Mouse (Mus musculus) hindbrain, postnatal 0 days (tissue): ENCODE results near the gene Hist1h2ad. TPM values are rescaled to one million over a fixed set of nuclear protein-coding genes. Genes with fewer than 3 reads are reported as not detected.
"Not testable (repeated sequence)": the region's sequence is repeated elsewhere in the genome, so short reads cannot be mapped to it uniquely, and the experiment has no call there.

Experiments
- ATAC-seq: fragments of 200-750 bp; cut with Nextera tagmentation; 2 replicates; pipeline ENCODE4 v1.8.0; 2017; ENCODE audit warnings: mild to moderate bottlenecking, moderate TSS enrichment, moderate library complexity
- DNase-seq: peaks from one replicate; pipeline ENCODE4 v3.0.0-alpha.2; 2015; ENCODE audit warnings: low spot score
- H3K27ac ChIP-seq: fragments of 300-500 bp; sonication (generic); 2 replicates; pipeline ENCODE4 v1.5.1; 2014; ENCODE audit warnings: mild to moderate bottlenecking
- H3K27me3 ChIP-seq: fragments of 300-500 bp; sonication (generic); 2 replicates; pipeline ENCODE4 v1.6.1; 2014; ENCODE audit warnings: low read length, mixed read lengths; ENCODE audit not compliant: insufficient read depth
- H3K36me3 ChIP-seq: fragments of 300-500 bp; sonication (generic); 2 replicates; pipeline ENCODE4 v1.6.1; 2014; ENCODE audit warnings: low read length, mixed read lengths; ENCODE audit not compliant: insufficient read depth
- H3K4me1 ChIP-seq: fragments of 300-500 bp; sonication (generic); 2 replicates; pipeline ENCODE4 v1.6.1; 2014; ENCODE audit warnings: antibody characterized with exemption, low read length, mixed read lengths; ENCODE audit not compliant: insufficient read depth
- H3K4me2 ChIP-seq: fragments of 300-500 bp; sonication (generic); 2 replicates; pipeline ENCODE4 v1.6.1; 2014; ENCODE audit warnings: low read depth, mild to moderate bottlenecking, low read length, moderate library complexity, mixed read lengths
- H3K4me3 ChIP-seq: fragments of 300-500 bp; sonication (generic); 2 replicates; pipeline ENCODE4 v1.5.1; 2014; ENCODE audit warnings: low read length
- H3K9ac ChIP-seq: fragments of 300-500 bp; sonication (generic); replicated peaks from 2 replicates; pipeline ENCODE4 v1.6.1; 2014; ENCODE audit warnings: mild to moderate bottlenecking, low read length, moderate library complexity, mixed read lengths
- H3K9me3 ChIP-seq: fragments of 300-500 bp; sonication (generic); 2 replicates; pipeline ENCODE4 v1.6.1; 2016; ENCODE audit warnings: low read length, mixed read lengths
- CTCF ChIP-seq: IDR thresholded peaks from 2 replicates; pipeline ENCODE4 v1.5.1; 2016; ENCODE audit warnings: antibody characterized with exemption, control low read depth, low read depth
- WGBS: fragments of 180-500 bp; shearing (Covaris S2); extraction: QIAGEN DNeasy Blood & Tissue Kit; methylation state at CpG from one replicate; pipeline ENCODE4 v1.1.7; 2014; 5-methylcytosine and 5-hydroxymethylcytosine counted together
- polyA plus RNA-seq: library from polyadenylated mRNA; unstranded; fragments of >200 nt; fragmentation: Nextera tagmentation; extraction: Ambion mirVana; gene quantifications from 2 replicates; pipeline ENCODE4 v1.2.1, GENCODE M21; 2015
- total RNA-seq: library from RNA; depleted of rRNA; stranded (reverse); fragments of >200 nt; gene quantifications from 2 replicates; pipeline ENCODE4 v1.2.3, GENCODE M21; 2014

Hist1h2ad gene
- total and polyA plus RNA-seq, 2 experiments from 2014 or later = 636 TPM; not detected in 1

GRCm38 (mm10) chr13:23543965-23544786 is 30.0 kb upstream of the Hist1h2ad start, which contains the start of gene Hist1h3f:
Hist1h3f (plus strand) TSS chr13:23544052.
- no peak for TF ChIP-seq CTCF
- Histone ChIP-seq H3K36me3 (no peaks in the 10 kb centered on the region), H3K27me3 (no peaks in the 10 kb centered on the region), H3K9me3 (no peaks in the 10 kb centered on the region), H3K4me3 (peak within 1 kb of the TSS; percentile 47), H3K9ac (no peak within 1 kb of the TSS; the same call in 1 of the 2 replicates), H3K4me2 (peak within 1 kb of the TSS; percentile 79), H3K4me1 (no peaks in the 10 kb centered on the region), H3K27ac (peak within 1 kb of the TSS; percentile 88)
- peak; percentile 96 for DNase-seq
- WGBS = 1% methylated on average over 22 of the region's 45 CpGs
- ATAC-seq = peak; percentile 97

- WGBS = 0% methylated on average over 12 of the region's 14 CpGs
- H3K27ac ChIP-seq, H3K27me3 ChIP-seq, H3K36me3 ChIP-seq, H3K9ac ChIP-seq, ATAC-seq, H3K4me1 ChIP-seq, H3K9me3 ChIP-seq, DNase-seq: not testable (repeated sequence)
- peak overlapping the region; percentile 47 for H3K4me3 ChIP-seq
- H3K4me2 ChIP-seq = peak overlapping the region; percentile 79; the same call in 1 of the 2 replicates
Observed at GRCm38 (mm10) chr13:23544787-23545120, 29.4 kb upstream of the Hist1h2ad start.

DNA sequence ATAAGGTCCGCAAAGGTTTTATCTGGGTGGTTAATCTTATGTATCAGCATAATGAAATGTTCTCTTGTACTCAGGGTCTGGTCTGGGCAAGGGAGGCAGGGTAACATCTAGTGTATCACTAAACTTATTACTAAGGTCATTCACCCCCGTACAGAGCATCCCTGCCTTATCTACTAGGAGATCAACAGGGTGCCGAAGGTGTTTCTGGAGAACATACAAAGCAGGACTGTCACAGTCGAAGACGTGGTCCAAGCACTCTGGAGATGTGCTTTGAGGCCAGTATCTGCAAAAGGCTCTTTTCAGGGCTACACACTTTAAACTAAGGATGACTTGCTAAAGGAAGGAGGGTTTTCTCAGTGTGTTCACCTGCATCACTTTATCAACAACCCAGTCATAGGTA is 27.5 kb upstream of the Hist1h2ad start:
- Histone ChIP-seq H3K4me1 (no peaks in the 10 kb centered on the region), H3K9me3 (no peaks in the 10 kb centered on the region), H3K36me3 (no peaks in the 10 kb centered on the region), H3K4me3 (no peak overlapping the region), H3K27me3 (no peaks in the 10 kb centered on the region), H3K27ac (no peak overlapping the region), H3K9ac (no peak overlapping the region), H3K4me2 (no peak overlapping the region)
- WGBS = 81% methylated on average over 5 of the region's 5 CpGs
- no peak for TF ChIP-seq CTCF
- ATAC-seq (no peak), DNase-seq (no peak)

DNA sequence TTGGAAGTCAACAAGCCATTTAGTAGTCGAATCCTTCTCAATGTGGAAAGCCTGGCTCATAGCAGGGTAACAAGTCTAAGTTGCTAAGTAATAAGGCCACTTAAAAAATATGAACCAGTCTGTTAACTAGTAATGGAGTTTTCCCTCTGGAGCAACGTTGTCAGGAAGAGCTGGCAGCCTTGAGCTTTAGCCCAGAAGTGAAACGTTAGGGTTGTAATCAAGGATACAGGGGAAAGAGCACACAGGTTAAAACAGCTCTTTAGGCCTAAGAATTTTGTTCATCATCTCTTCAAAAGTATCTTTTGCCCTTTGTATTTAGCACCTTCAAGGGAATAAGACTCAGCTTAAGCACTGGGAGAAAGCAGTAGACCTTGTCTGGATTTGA is 23.4 kb upstream of the Hist1h2ad start:
- H3K4me1 ChIP-seq = peaks cover 7% of the 10 kb centered on the region
- peak overlapping the region; percentile 73 for H3K27ac ChIP-seq
- peak overlapping the region; percentile 58 for H3K4me2 ChIP-seq
- no peaks in the 10 kb centered on the region for H3K36me3 ChIP-seq
- no peaks in the 10 kb centered on the region for H3K27me3 ChIP-seq
- DNase-seq = no peak
- H3K9me3 ChIP-seq = no peaks in the 10 kb centered on the region
- 11% methylated on average over 3 of the region's 3 CpGs for WGBS
- TF ChIP-seq CTCF = no peak
- no peak for ATAC-seq
- peak overlapping the region; percentile 43; the same call in 1 of the 2 replicates for H3K9ac ChIP-seq
- peak overlapping the region; percentile 36 for H3K4me3 ChIP-seq

- H3K9ac ChIP-seq = peak within 1 kb of the TSS; percentile 43; the same call in 1 of the 2 replicates
- H3K4me3 ChIP-seq = peak within 1 kb of the TSS; percentile 36
- DNase-seq (peak; percentile 96), ATAC-seq (peak; percentile 92)
- H3K9me3 ChIP-seq, H3K4me1 ChIP-seq, H3K36me3 ChIP-seq, H3K27me3 ChIP-seq: not testable (repeated sequence)
- TF ChIP-seq CTCF = peak; percentile 71
- under 1% methylated on average over 42 of the region's 47 CpGs for WGBS
- peak within 1 kb of the TSS; percentile 73 for H3K27ac ChIP-seq
- peak within 1 kb of the TSS; percentile 58 for H3K4me2 ChIP-seq
Observed at GRCm38 (mm10) chr13:23551146-23551834, 22.9 kb upstream of the Hist1h2ad start, which contains the start of gene Hist1h4f. Hist1h4f (minus strand) TSS chr13:23551648.

DNA sequence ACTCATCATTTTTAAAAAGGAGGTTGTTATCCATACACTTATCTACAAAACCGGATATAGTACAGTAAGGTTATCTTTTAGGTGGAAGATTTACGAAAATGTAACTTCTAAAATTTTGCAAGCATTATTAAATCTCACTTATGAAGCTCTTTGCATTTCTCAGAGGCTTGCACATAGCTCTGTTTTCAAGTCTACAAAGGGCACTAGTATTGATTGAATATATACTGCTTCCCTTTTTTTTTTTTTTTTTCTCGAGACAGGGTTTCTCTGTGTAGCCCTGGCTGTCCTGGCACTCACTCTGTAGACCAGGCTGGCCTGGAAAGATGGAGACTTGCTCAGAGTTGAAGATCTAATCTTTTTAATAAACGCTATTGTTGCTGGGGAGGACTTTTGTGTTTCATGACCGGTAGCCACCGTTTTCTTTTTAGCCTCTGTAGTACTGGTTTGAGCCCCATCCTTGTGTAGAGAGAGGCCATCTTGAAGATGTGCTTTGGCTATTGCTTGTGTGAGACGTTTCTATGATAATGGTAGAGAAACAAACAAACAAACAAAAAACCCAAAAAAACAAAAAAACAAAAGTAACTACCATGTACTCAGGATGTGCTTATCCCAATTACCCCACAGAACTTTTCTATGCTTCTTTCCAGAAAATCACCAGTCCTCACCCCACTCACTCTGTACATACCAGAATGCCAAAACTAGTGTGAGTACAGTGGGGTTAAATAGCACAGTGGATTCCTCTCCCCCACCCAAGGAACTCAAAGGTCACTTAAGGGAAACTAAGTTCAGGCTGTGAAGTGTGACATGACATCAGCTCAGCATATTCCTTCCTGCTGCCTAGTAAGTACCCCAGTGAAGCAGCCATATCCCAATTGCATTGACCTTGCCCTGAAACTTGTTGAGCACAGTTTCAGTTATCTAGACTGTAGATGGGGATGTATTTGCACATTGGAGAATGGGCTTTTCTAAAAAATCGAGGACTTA is 22.0 kb upstream of the Hist1h2ad start:
- Histone ChIP-seq H3K27ac (peak overlapping the region; percentile 73), H3K27me3 (no peaks in the 10 kb centered on the region), H3K4me1 (peaks cover 7% of the 10 kb centered on the region), H3K4me3 (peak overlapping the region; percentile 36), H3K9me3 (no peaks in the 10 kb centered on the region), H3K36me3 (no peaks in the 10 kb centered on the region), H3K9ac (no peak overlapping the region), H3K4me2 (peak overlapping the region; percentile 58)
- WGBS = 47% methylated on average over 8 of the region's 8 CpGs
- no peak for TF ChIP-seq CTCF
- DNase-seq (no peak), ATAC-seq (no peak)
